Mouse (Mus musculus) MEL (cell line): ENCODE data around the gene Scrn1. TPM values are rescaled to one million over a fixed set of nuclear protein-coding genes. Genes with fewer than 3 reads are reported as not detected.

Source experiments
- DNase-seq: peaks from one replicate; pipeline ENCODE4 v3.0.0; 2011; ENCODE audit warnings: low read depth, low spot score
- H3K27ac ChIP-seq: 2 replicates; pipeline ENCODE4 v1.5.1; 2012; ENCODE audit warnings: low read depth, mild to moderate bottlenecking, control low read depth, low read length, moderate library complexity; ENCODE audit not compliant: control insufficient read depth
- H3K27me3 ChIP-seq, 2 experiments: fragments of 150-350 bp in 1 of 2; sonication (generic) in 1 of 2; 2 replicates each; pipeline ENCODE4 v1.6.1; 2012; ENCODE audit warnings: low read length in 2 of 2, mild to moderate bottlenecking in 2 of 2, improper control_type of control experiment in 1 of 2, moderate library complexity in 1 of 2; ENCODE audit not compliant: insufficient read depth in 2 of 2, control insufficient read depth in 1 of 2
- H3K36me3 ChIP-seq, 2 experiments: 2 replicates each; pipeline ENCODE4 v1.6.1; 2012 to 2014; ENCODE audit warnings: low read length in 2 of 2, improper control_type of control experiment in 1 of 2, inconsistent platforms in 1 of 2, mild to moderate bottlenecking in 1 of 2; ENCODE audit not compliant: insufficient read depth in 2 of 2, control insufficient read depth in 1 of 2
- H3K4me1 ChIP-seq, 2 experiments: fragments of 150-350 bp in 1 of 2; sonication (generic) in 1 of 2; 2 replicates each; pipeline ENCODE4 v1.6.1; 2012; ENCODE audit warnings: low read length in 2 of 2, improper control_type of control experiment in 1 of 2, mild to moderate bottlenecking in 1 of 2; ENCODE audit not compliant: insufficient read depth in 2 of 2, control insufficient read depth in 1 of 2
- H3K4me3 ChIP-seq, 2 experiments: fragments of 150-350 bp in 1 of 2; sonication (generic) in 1 of 2; 2 replicates each; pipeline ENCODE4 v1.5.1; 2012; ENCODE audit warnings: low read depth in 2 of 2, low read length in 2 of 2, mild to moderate bottlenecking in 2 of 2, moderate library complexity in 2 of 2, control low read depth in 1 of 2, improper control_type of control experiment in 1 of 2; ENCODE audit not compliant: control insufficient read depth in 1 of 2, insufficient read depth in 1 of 2
- H3K79me2 ChIP-seq: 2 replicates; pipeline ENCODE4 v1.6.1; 2012; ENCODE audit warnings: mild to moderate bottlenecking, low read length, moderate library complexity; ENCODE audit not compliant: control insufficient read depth, poor library complexity, insufficient read depth
- H3K9ac ChIP-seq: 2 replicates; pipeline ENCODE4 v1.6.1; 2012; ENCODE audit warnings: low read depth, mild to moderate bottlenecking, control low read depth, low read length, moderate library complexity; ENCODE audit not compliant: control insufficient read depth, poor library complexity, severe bottlenecking
- H3K9me3 ChIP-seq: fragments of 150-350 bp; sonication (generic); replicated peaks from 2 replicates; pipeline ENCODE4 v1.6.1; 2012; ENCODE audit warnings: mild to moderate bottlenecking, low read length, improper control_type of control experiment, moderate library complexity; ENCODE audit not compliant: insufficient read depth
- CHD1 ChIP-seq: IDR thresholded peaks from 2 replicates; pipeline ENCODE4 v1.6.1; 2012; ENCODE audit warnings: low read depth, mild to moderate bottlenecking, inconsistent platforms, low read length, improper control_type of control experiment
- ELF1 ChIP-seq: IDR thresholded peaks from 2 replicates; pipeline ENCODE4 v1.6.1; 2014; ENCODE audit warnings: low read depth, mild to moderate bottlenecking, inconsistent platforms, low read length, improper control_type of control experiment, moderate library complexity
- EP300 ChIP-seq, 2 experiments: IDR thresholded peaks; 2 replicates each; pipeline ENCODE4 v1.6.1; 2011; ENCODE audit warnings: improper control_type of control experiment in 2 of 2, low read length in 2 of 2, low read depth in 1 of 2, mild to moderate bottlenecking in 1 of 2
- ETS1 ChIP-seq: IDR thresholded peaks from 2 replicates; pipeline ENCODE4 v1.6.1; 2012; ENCODE audit warnings: low read depth, mild to moderate bottlenecking, inconsistent platforms, low read length, improper control_type of control experiment, moderate library complexity
- GATA1 ChIP-seq: IDR thresholded peaks from 2 replicates; pipeline ENCODE4 v1.6.1; 2011; ENCODE audit warnings: low read depth, low read length, improper control_type of control experiment
- JUND ChIP-seq: IDR thresholded peaks from 2 replicates; pipeline ENCODE4 v1.6.1; 2011; ENCODE audit warnings: low read depth, mild to moderate bottlenecking, improper control_type of control experiment, low read length
- MAX ChIP-seq: IDR thresholded peaks from 2 replicates; pipeline ENCODE4 v1.6.1; 2011; ENCODE audit warnings: low read length, improper control_type of control experiment
- MAZ ChIP-seq: IDR thresholded peaks from 2 replicates; pipeline ENCODE4 v1.6.1; 2012; ENCODE audit warnings: low read depth, mild to moderate bottlenecking, inconsistent platforms, low read length, improper control_type of control experiment
- MEF2A ChIP-seq: IDR thresholded peaks from 2 replicates; pipeline ENCODE4 v1.6.1; 2014; ENCODE audit warnings: low read depth, mild to moderate bottlenecking, inconsistent platforms, low read length, improper control_type of control experiment; ENCODE audit not compliant: poor library complexity, insufficient replicate concordance, severe bottlenecking; ENCODE audit errors: extremely low read depth
- MYB ChIP-seq: IDR thresholded peaks from 2 replicates; pipeline ENCODE4 v1.6.1; 2011; ENCODE audit warnings: mild to moderate bottlenecking, low read depth, low read length, improper control_type of control experiment
- MYC ChIP-seq: IDR thresholded peaks from 2 replicates; pipeline ENCODE4 v1.6.1; 2011; ENCODE audit warnings: low read depth, mild to moderate bottlenecking, low read length, improper control_type of control experiment, moderate library complexity
- NELFE ChIP-seq: IDR thresholded peaks from 2 replicates; pipeline ENCODE4 v1.6.1; 2011; ENCODE audit warnings: low read depth, low read length, improper control_type of control experiment
- NRF1 ChIP-seq: IDR thresholded peaks from 2 replicates; pipeline ENCODE4 v1.6.1; 2014; ENCODE audit warnings: low read depth, mild to moderate bottlenecking, inconsistent platforms, low read length, improper control_type of control experiment, moderate library complexity; ENCODE audit not compliant: poor library complexity, insufficient read depth, severe bottlenecking
- POLR2A ChIP-seq, 2 experiments: IDR thresholded peaks; 2 replicates each; pipeline ENCODE4 v1.6.1; 2011 to 2012; ENCODE audit warnings: low read length in 2 of 2, mild to moderate bottlenecking in 2 of 2, control low read depth in 1 of 2, improper control_type of control experiment in 1 of 2, low read depth in 1 of 2, moderate library complexity in 1 of 2; ENCODE audit not compliant: control insufficient read depth in 1 of 2, insufficient read depth in 1 of 2, poor library complexity in 1 of 2
- POLR2AphosphoS5 ChIP-seq: IDR thresholded peaks from 2 replicates; pipeline ENCODE4 v1.6.1; 2012; ENCODE audit warnings: low read depth, borderline replicate concordance, mild to moderate bottlenecking, inconsistent platforms, low read length, moderate library complexity, mixed read lengths
- RAD21 ChIP-seq: IDR thresholded peaks from 2 replicates; pipeline ENCODE4 v1.6.1; 2011; ENCODE audit warnings: mild to moderate bottlenecking, low read depth, low read length, improper control_type of control experiment
- RCOR1 ChIP-seq: IDR thresholded peaks from 2 replicates; pipeline ENCODE4 v1.6.1; 2012; ENCODE audit warnings: low read depth, mild to moderate bottlenecking, inconsistent platforms, low read length, improper control_type of control experiment
- SIN3A ChIP-seq: IDR thresholded peaks from 2 replicates; pipeline ENCODE4 v1.6.1; 2012; ENCODE audit warnings: low read length, improper control_type of control experiment, inconsistent platforms
- SMC3 ChIP-seq: IDR thresholded peaks from 2 replicates; pipeline ENCODE4 v1.6.1; 2011; ENCODE audit warnings: low read depth, low read length, improper control_type of control experiment
- TBP ChIP-seq: IDR thresholded peaks from 2 replicates; pipeline ENCODE4 v1.8.0; 2011; ENCODE audit warnings: low read depth, low read length, improper control_type of control experiment
- TCF12 ChIP-seq: IDR thresholded peaks from 2 replicates; pipeline ENCODE4 v1.6.1; 2014; ENCODE audit warnings: low read depth, mild to moderate bottlenecking, inconsistent platforms, low read length, improper control_type of control experiment, moderate library complexity
- UBTF ChIP-seq: IDR thresholded peaks from 2 replicates; pipeline ENCODE4 v1.6.1; 2012; ENCODE audit warnings: low read depth, mild to moderate bottlenecking, inconsistent platforms, low read length, improper control_type of control experiment, moderate library complexity, borderline replicate concordance; ENCODE audit not compliant: insufficient read depth
- USF1 ChIP-seq: IDR thresholded peaks from 2 replicates; pipeline ENCODE4 v1.6.1; 2014; ENCODE audit warnings: low read depth, mild to moderate bottlenecking, inconsistent platforms, low read length, improper control_type of control experiment, moderate library complexity
- ZKSCAN1 ChIP-seq: IDR thresholded peaks from 2 replicates; pipeline ENCODE4 v1.6.1; 2012; ENCODE audit warnings: low read depth, mild to moderate bottlenecking, inconsistent platforms, low read length, improper control_type of control experiment, moderate library complexity
- ZMIZ1 ChIP-seq: IDR thresholded peaks from 2 replicates; pipeline ENCODE4 v1.6.1; 2012; ENCODE audit warnings: low read depth, mild to moderate bottlenecking, inconsistent platforms, low read length, improper control_type of control experiment, moderate library complexity
- polyA plus RNA-seq, 2 experiments: library from polyadenylated mRNA; stranded (reverse) in 1 of 2; unstranded in 1 of 2; fragments of >175 nt in 1 of 2; fragments of >200 nt in 1 of 2; gene quantifications; 2 replicates each; pipeline versions ENCODE4 v1.2.1 to v1.2.4; 2012; ENCODE audit warnings: low replicate concordance in 2 of 2, low read depth in 1 of 2; ENCODE audit not compliant: insufficient read length in 2 of 2, insufficient read depth in 1 of 2, missing spikeins in 1 of 2
- total RNA-seq: library from RNA; depleted of rRNA; stranded (reverse); fragments of 300-350 nt; gene quantifications from 2 replicates; pipeline ENCODE4 v1.2.3, GENCODE M21; 2012

The Scrn1 gene
- total and polyA plus RNA-seq, 3 experiments, result not detected

DNA sequence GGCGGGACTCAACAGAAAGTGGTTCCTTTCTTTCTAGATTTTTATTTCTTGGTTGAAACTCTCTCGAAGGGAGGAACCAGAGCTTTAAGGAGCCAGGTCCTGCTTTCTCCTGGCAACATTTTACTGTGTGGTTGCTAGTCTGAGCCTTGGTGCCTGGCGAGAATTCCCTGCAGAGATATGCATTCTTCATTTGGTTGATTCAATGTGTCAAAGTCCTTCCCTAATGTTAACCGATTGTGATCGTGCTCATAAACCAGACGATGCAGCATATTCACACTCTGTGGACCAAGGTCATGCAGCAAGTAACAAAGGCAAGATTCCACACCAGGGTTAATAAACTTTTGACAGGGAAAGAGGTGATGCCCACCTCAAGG lies 244 bp upstream of the Scrn1 start:
- H3K36me3 ChIP-seq, result no peaks in the 10 kb centered on the region
- no peaks in the 10 kb centered on the region for H3K79me2 ChIP-seq
- no peak for TF ChIP-seq NRF1
- no peak for TF ChIP-seq JUND
- TF ChIP-seq MYB, result no peak
- no peak for TF ChIP-seq SMC3
- no peak for TF ChIP-seq GATA1
- no peak for TF ChIP-seq USF1
- TF ChIP-seq TCF12, result no peak
- no peak for TF ChIP-seq MEF2A
- TF ChIP-seq POLR2AphosphoS5, result no peak
- TF ChIP-seq ELF1, result no peak
- TF ChIP-seq MAX, result no peak
- TF ChIP-seq NELFE, result no peak
- TF ChIP-seq EP300 (IDR thresholded peaks at IDR 0.05; ENCODE audit: low read depth in 1 of 2, low read length in 2 of 2), result no peak
- TF ChIP-seq ZMIZ1, result no peak
- TF ChIP-seq RAD21, result no peak
- no peak for TF ChIP-seq ZKSCAN1
- no peak for TF ChIP-seq SIN3A
- DNase-seq, result no peak
- H3K9ac ChIP-seq, result no peak overlapping the region
- H3K4me3 ChIP-seq, result no peak overlapping the region
- H3K4me1 ChIP-seq, result no peaks in the 10 kb centered on the region
- no peaks in the 10 kb centered on the region; a peak in 1 of 4 replicates for H3K27me3 ChIP-seq
- no peak overlapping the region for H3K27ac ChIP-seq
- no peaks in the 10 kb centered on the region for H3K9me3 ChIP-seq

DNA sequence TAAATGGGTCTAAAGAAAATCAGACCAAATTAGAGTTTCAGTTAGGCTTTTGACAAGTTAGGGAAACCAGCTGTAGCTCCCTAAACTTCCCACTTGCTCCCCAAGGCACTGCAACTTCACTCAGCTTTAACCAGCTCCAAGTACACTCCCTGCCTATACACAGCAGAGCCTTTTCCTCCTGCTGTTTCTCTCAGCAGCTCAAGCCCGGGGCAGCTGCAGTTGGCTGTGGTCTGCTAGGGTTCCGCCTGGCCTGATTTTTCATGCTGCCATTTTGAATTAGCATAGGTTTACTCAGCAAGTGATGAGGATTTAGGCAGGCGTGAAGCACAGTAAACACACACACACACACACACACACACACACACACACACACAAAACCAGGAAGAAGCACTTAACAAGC lies 1.3 kb downstream of the Scrn1 start:
- no peak overlapping the region for H3K4me3 ChIP-seq
- no peaks in the 10 kb centered on the region for H3K9me3 ChIP-seq
- no peaks in the 10 kb centered on the region for H3K79me2 ChIP-seq
- H3K36me3 ChIP-seq, result no peaks in the 10 kb centered on the region
- TF ChIP-seq TBP (no peak), RAD21 (no peak), POLR2AphosphoS5 (no peak), UBTF (no peak), MAZ (no peak), SIN3A (no peak), JUND (no peak), ETS1 (no peak), MAX (no peak), POLR2A (IDR thresholded peaks at IDR 0.05; ENCODE audit: control insufficient read depth in 1 of 2, insufficient read depth in 1 of 2, low read depth in 1 of 2, low read length in 2 of 2, poor library complexity in 1 of 2) (no peak), CHD1 (no peak), RCOR1 (no peak), MYC (no peak), MEF2A (no peak)
- TF ChIP-seq, all 39 proteins: peak for 0
- DNase-seq, result no peak
- no peaks in the 10 kb centered on the region; a peak in 1 of 4 replicates for H3K27me3 ChIP-seq
- H3K4me1 ChIP-seq, result no peaks in the 10 kb centered on the region
- H3K9ac ChIP-seq, result no peak overlapping the region
- no peak overlapping the region for H3K27ac ChIP-seq
